Mouse (Mus musculus): ENCODE measurements around the gene Dnmt3c. TPM values are rescaled to one million over a fixed set of nuclear protein-coding genes. Genes with fewer than 3 reads are reported as not detected.
"Not testable (repeated sequence)": the region's sequence is repeated elsewhere in the genome, so short reads cannot be mapped to it uniquely, and the experiment has no call there.

The Dnmt3c gene
- not detected in 2 replicates for polyA plus RNA-seq (2016; fragmentation: Nextera tagmentation; extraction: Ambion mirVana)

DNA sequence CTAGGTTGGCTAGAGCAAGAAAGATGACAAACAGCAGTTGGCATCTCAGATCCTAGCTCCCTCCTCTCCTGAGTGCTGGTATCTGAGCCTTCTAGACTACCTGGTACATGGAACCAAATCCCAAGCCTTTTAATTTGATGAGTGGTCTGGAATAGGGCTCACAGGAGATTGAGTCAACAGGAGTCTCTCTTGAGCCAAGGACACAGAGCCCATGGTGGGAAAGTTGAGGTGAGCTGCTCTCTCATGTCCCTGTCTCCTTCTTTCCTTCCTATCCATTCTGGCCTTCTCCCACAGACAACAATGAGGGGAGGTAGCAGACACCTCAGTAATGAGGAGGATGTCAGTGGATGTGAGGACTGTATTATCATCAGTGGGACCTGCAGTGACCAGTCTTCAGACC, at the start of gene Dnmt3c:
Dnmt3c (plus strand) TSS at position 301 of the 400 bp plus-strand sequence.
- H3K27ac ChIP-seq (replicated peaks), result no peak within 1 kb of the TSS
- no peaks in the 10 kb centered on the region for H3K4me1 ChIP-seq
- no peaks in the 10 kb centered on the region for H3K27me3 ChIP-seq (replicated peaks; ENCODE audit: low read depth, poor library complexity, severe bottlenecking)
- no peak for DNase-seq (ENCODE audit: low spot score)
- no peak within 1 kb of the TSS for H3K4me3 ChIP-seq
- H3K9me3 ChIP-seq, result no peaks in the 10 kb centered on the region
- no peaks in the 10 kb centered on the region for H3K36me3 ChIP-seq (replicated peaks)

DNA sequence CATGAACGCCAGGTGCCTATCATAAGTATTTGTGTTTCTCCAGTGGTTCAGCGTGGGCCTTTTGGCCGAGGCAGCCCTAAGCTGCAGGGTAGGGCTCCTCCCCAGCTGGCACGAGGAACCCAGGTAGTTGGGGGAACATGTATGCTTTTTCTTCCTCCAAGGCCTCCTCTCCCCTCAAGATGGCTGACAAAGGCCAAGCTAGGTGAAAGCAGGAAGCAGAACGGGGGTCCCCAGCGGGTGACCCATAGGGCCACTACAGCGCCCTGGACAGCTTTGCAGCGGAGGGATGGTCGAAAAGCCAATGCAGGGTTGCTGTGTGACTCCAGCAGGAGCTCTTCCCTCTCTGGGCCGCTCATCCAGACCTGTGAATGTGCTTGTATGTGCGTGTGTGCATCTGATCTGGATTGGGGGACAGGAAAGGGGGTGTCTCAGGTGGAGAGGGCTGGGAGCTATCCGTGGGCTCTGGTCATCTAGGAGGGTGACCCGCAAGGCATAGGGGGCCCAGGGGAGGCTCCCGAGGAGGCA, 47.6 kb upstream of the Dnmt3c start:
- H3K4me1 ChIP-seq, result peaks cover 39% of the 10 kb centered on the region
- H3K36me3 ChIP-seq (replicated peaks), result no peaks in the 10 kb centered on the region
- peaks cover 23% of the 10 kb centered on the region for H3K27me3 ChIP-seq (replicated peaks; ENCODE audit: low read depth, poor library complexity, severe bottlenecking)
- no peaks in the 10 kb centered on the region for H3K9me3 ChIP-seq
- 19% methylated on average over 14 of the region's 14 CpGs for WGBS
- H3K4me3 ChIP-seq, result peak overlapping the region; percentile 91
- no peak for DNase-seq (ENCODE audit: low spot score)
- H3K27ac ChIP-seq (replicated peaks), result peak overlapping the region; percentile 93

DNA sequence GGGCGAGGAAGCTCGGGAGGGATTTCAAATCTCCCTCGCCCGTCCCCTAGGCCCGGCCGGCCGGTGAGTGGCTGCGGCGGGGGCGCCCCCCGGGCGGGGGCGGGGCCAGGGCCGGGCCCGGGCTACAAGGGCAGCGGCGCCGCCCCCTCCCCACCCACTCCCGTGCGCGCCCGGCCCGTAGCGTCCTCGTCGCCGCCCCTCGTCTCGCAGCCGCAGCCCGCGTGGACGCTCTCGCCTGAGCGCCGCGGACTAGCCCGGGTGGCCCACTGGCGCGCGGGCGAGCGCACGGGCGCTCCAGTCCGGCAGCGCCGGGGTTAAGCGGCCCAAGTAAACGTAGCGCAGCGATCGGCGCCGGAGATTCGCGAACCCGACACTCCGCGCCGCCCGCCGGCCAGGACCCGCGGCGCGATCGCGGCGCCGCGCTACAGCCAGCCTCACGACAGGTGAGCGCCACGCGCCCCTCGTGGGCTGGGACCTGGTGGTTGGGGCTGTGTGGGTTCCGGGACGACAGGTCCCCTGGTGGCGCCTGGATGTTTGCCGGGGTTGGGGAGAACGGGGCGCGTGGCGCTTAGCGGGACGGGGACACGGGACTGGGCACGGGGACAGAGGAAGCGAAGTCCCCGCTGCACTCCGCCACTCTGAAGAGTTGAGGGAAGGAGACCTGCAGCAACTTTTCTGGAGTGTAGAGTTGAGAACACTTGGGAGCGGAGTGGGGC, 47.0 kb upstream of the Dnmt3c start, which contains the start of gene Dnmt3b:
Dnmt3b (plus strand) TSS at position 153 of the 716 bp plus-strand sequence.
- peaks cover 6% of the 10 kb centered on the region; the same call in 1 of the 2 replicates for H3K36me3 ChIP-seq (replicated peaks)
- peaks cover 42% of the 10 kb centered on the region for H3K4me1 ChIP-seq
- no peaks in the 10 kb centered on the region for H3K9me3 ChIP-seq
- 1% methylated on average over 92 of the region's 93 CpGs for WGBS
- DNase-seq (ENCODE audit: low spot score), result peak; percentile 84
- peak within 1 kb of the TSS; percentile 93 for H3K27ac ChIP-seq (replicated peaks)
- peaks cover 23% of the 10 kb centered on the region for H3K27me3 ChIP-seq (replicated peaks; ENCODE audit: low read depth, poor library complexity, severe bottlenecking)
- H3K4me3 ChIP-seq, result peak within 1 kb of the TSS; percentile 91

DNA sequence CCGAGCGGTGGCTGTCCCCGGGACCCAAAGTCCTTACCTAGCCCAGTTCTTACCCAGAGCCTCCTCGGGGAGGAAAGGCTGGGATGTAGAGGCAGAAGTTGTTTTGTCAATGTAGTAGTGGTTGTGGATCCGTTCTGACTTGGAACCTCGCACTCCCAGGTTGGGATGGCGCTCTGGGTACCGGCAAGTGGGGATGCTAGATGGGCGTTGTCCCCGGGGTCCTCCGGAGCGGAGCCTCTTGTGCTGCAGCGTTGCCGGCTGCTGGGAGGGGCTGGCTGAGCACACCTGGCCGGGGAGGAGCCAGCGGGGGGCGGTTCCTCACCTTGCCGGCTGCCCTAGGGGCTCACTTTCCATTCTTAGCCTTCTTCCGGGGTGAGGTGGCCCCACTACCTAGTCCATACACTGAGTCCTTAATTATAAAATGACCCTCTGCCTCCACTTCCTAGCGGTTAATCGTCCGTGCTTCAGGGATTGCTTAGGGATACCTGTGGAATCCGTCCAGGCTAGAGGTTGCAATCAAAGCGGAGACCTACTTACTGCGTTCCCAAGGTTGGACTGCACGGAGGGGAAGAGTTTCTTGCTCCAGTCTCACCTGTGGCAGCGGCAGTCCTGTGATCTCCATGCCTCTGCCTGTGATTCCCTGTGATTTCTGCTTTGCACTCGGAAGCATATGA, 46.3 kb upstream of the Dnmt3c start:
- no peaks in the 10 kb centered on the region for H3K9me3 ChIP-seq
- DNase-seq (ENCODE audit: low spot score), result peak; percentile 66
- 2% methylated on average over 28 of the region's 28 CpGs for WGBS
- peaks cover 42% of the 10 kb centered on the region for H3K4me1 ChIP-seq
- peaks cover 9% of the 10 kb centered on the region; the same call in 1 of the 2 replicates for H3K36me3 ChIP-seq (replicated peaks)
- peak overlapping the region; percentile 91 for H3K4me3 ChIP-seq
- H3K27ac ChIP-seq (replicated peaks), result peak overlapping the region; percentile 93
- peaks cover 23% of the 10 kb centered on the region for H3K27me3 ChIP-seq (replicated peaks; ENCODE audit: low read depth, poor library complexity, severe bottlenecking)

DNA sequence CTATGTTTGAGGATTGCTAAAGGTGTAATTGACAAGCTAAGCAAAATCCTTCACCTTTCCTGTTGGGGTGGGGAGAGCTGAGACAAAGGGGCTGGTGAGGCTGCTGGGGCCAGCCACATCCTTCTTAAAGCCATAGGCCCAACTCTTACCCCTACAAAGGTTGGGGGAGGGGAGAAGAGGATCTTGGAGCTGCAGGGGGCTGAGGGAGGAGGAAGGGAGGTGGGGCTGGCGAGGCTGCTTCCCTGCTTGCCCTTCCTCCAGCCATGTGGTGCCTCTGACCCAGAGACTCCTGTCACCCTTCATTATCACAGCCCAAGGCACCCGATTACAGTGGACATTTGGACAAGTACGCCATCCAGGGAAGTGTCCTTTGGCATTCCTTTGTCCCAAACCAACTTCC, 44.8 kb upstream of the Dnmt3c start:
- Histone ChIP-seq H3K9me3 (no peaks in the 10 kb centered on the region), H3K4me1 (peaks cover 42% of the 10 kb centered on the region), H3K27me3 (replicated peaks; ENCODE audit: low read depth, poor library complexity, severe bottlenecking) (peaks cover 23% of the 10 kb centered on the region), H3K27ac (replicated peaks) (peak overlapping the region; percentile 52; the same call in 1 of the 2 replicates), H3K4me3 (no peak overlapping the region), H3K36me3 (replicated peaks) (peaks cover 9% of the 10 kb centered on the region; the same call in 1 of the 2 replicates)
- 31% methylated on average over 3 of the region's 3 CpGs for WGBS
- DNase-seq (ENCODE audit: low spot score), result no peak

DNA sequence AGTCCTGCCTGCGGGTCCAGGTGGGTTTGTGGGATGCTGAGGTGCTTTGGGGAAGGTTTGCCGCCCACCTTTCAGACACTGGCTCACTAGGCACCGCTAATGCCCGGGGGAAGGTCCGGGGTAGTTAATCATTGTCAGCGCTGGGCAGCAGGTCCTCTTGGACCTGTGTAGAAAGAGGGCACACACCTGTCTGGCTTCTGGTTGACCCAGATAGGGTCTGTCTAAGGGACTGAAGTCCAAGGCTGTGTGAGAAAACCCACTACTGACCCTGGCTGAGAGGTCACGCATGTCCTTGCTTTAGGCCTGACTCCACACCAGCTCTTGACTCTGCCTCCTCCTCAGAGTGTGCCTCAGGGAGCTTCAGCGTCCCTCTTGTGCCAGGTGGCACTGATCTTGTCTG, 38.8 kb upstream of the Dnmt3c start:
- 88% methylated on average over 8 of the region's 8 CpGs for WGBS
- not testable (repeated sequence) for H3K4me3 ChIP-seq; H3K27ac ChIP-seq (replicated peaks); H3K9me3 ChIP-seq; DNase-seq (ENCODE audit: low spot score); H3K27me3 ChIP-seq (replicated peaks; ENCODE audit: low read depth, poor library complexity, severe bottlenecking)
- Histone ChIP-seq H3K4me1 (peaks cover 18% of the 10 kb centered on the region), H3K36me3 (replicated peaks) (peaks cover 29% of the 10 kb centered on the region)

DNA sequence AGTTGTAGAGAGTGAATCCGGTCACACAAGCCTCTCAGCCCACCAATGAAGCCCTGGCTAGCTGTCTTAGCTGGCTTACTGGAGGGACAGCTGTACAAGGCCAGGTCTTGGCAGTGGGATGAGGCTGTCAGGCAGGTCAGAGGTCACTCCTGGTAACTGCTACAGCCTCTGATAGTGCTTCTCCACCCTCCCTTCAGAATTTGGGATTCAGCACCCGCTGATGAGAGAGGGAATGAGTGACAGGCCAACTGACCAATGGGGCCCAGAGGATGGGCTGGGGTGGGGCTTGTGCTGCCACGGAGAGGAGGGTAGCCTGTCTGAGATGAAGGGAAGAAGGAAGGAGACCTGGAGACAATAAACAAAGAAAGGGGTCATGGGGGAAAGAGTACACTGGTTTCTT, 35.8 kb upstream of the Dnmt3c start:
- WGBS, result 37% methylated on average over 3 of the region's 3 CpGs
- peak; percentile 50 for DNase-seq (ENCODE audit: low spot score)

DNA sequence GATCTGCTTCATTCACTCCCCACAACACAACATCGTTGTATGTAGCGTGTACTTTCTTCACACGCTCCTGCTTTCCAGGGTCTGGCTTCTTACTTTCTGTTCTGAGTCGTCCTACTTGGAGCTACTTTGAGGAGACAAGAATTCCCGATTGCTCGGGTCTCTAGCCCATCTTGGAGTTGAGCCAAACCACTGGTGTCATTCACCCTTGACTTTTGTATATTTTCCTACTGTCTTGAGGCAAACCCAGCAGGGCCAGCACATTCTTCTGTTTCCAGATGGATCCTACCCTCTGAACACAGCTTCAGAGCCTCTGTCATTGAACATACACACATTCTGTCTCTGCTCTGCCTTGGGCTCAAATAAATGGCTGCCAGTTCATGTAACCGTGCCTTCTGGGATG, 31.1 kb upstream of the Dnmt3c start:
- WGBS, result 94% methylated on average over 7 of the region's 7 CpGs
- Histone ChIP-seq H3K36me3 (replicated peaks) (peaks cover 81% of the 10 kb centered on the region), H3K9me3 (no peaks in the 10 kb centered on the region), H3K4me1 (peaks cover 6% of the 10 kb centered on the region), H3K27ac (replicated peaks) (no peak overlapping the region), H3K27me3 (replicated peaks; ENCODE audit: low read depth, poor library complexity, severe bottlenecking) (no peaks in the 10 kb centered on the region), H3K4me3 (no peak overlapping the region)
- DNase-seq (ENCODE audit: low spot score), result no peak

More for the DNA sequence above, 35.8 kb upstream of the Dnmt3c start:
- peaks cover 46% of the 10 kb centered on the region for H3K36me3 ChIP-seq (replicated peaks)
- peaks cover 8% of the 10 kb centered on the region for H3K4me1 ChIP-seq
- no peaks in the 10 kb centered on the region for H3K27me3 ChIP-seq (replicated peaks; ENCODE audit: low read depth, poor library complexity, severe bottlenecking)
- H3K9me3 ChIP-seq, result no peaks in the 10 kb centered on the region
- H3K4me3 ChIP-seq, result no peak overlapping the region
- 0 out of 2 replicates have a peak overlapping the region, but pooled peaks have one; percentile 20 for H3K27ac ChIP-seq (replicated peaks)

DNA sequence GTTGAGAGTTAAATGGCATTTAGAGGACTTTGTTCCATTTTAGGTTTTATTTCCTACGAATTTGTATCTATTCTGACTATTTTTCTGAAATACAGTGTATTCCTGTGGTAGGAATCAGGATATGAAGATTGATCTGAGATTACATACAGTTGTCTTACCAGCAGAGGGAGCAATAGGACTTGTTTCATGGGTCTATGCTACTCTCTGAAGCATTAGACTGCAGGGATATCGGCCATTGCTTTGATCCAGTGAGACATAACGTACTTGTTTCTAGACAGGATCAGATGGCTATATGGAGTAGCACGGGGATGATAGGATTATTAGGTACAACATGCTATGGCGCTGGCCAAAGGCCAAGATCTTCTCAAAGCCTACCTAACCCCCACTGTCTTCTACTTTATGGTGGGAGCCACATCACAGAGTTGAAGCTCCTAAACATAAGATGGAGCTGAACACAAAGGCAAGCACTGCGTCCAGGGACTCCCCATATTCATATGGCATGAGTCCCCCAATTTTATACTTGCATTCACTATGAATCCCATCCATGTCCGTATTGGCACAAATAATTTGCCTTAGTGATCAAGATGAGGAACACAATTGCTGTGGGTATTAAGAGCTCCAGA, 27.6 kb upstream of the Dnmt3c start:
- H3K9me3 ChIP-seq, result no peaks in the 10 kb centered on the region
- H3K4me1 ChIP-seq, result no peaks in the 10 kb centered on the region
- WGBS, result 79% methylated on average over 7 of the region's 7 CpGs
- H3K27me3 ChIP-seq (replicated peaks; ENCODE audit: low read depth, poor library complexity, severe bottlenecking), result no peaks in the 10 kb centered on the region
- peaks cover 79% of the 10 kb centered on the region for H3K36me3 ChIP-seq (replicated peaks)
- DNase-seq (ENCODE audit: low spot score), result no peak
- H3K27ac ChIP-seq (replicated peaks), result no peak overlapping the region
- no peak overlapping the region for H3K4me3 ChIP-seq

DNA sequence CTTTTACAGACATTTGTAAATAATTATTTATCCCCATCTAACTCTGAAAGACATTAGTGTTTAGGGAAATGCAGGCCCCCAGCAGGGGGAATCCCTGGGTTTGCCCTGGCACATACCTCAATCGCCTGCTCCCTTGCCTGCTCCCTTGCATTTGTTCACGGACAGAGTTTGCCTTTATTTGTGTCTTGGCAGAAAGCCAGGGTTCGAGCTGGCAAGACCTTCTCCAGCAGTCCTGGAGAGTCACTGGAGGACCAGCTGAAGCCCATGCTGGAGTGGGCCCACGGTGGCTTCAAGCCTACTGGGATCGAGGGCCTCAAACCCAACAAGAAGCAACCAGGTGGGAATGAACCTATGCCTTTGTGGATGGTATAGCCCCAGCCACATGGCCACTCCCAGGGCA, 26.3 kb upstream of the Dnmt3c start:
- Histone ChIP-seq H3K27me3 (replicated peaks; ENCODE audit: low read depth, poor library complexity, severe bottlenecking) (no peaks in the 10 kb centered on the region), H3K4me1 (no peaks in the 10 kb centered on the region), H3K4me3 (no peak overlapping the region), H3K9me3 (no peaks in the 10 kb centered on the region), H3K36me3 (replicated peaks) (peaks cover 76% of the 10 kb centered on the region), H3K27ac (replicated peaks) (no peak overlapping the region)
- WGBS, result 89% methylated on average over 5 of the region's 5 CpGs
- no peak for DNase-seq (ENCODE audit: low spot score)

DNA sequence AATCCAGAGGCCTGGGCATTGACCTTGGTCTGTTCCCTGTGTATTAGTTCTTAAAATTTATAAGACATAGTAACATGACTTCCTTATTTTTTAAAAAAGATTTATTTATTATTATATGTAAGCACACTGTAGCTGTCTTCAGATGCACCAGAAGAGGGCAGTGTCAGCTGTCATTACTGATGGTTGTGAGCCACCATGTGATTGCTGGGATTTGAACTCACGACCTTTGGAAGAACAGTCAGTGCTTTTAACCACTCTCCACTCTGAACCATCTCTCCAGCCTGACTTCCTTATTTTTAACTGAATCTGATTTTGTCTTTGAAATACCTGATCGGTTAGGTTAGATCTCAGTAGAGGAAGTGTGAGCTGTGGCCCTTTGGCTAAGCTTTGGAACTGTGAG, 23.8 kb upstream of the Dnmt3c start:
- H3K27ac ChIP-seq (replicated peaks), result no peak overlapping the region
- no peaks in the 10 kb centered on the region for H3K4me1 ChIP-seq
- DNase-seq (ENCODE audit: low spot score), result no peak
- no peaks in the 10 kb centered on the region for H3K27me3 ChIP-seq (replicated peaks; ENCODE audit: low read depth, poor library complexity, severe bottlenecking)
- no peaks in the 10 kb centered on the region for H3K9me3 ChIP-seq
- no peak overlapping the region for H3K4me3 ChIP-seq
- peaks cover 80% of the 10 kb centered on the region for H3K36me3 ChIP-seq (replicated peaks)
- 86% methylated on average over 2 of the region's 2 CpGs for WGBS

DNA sequence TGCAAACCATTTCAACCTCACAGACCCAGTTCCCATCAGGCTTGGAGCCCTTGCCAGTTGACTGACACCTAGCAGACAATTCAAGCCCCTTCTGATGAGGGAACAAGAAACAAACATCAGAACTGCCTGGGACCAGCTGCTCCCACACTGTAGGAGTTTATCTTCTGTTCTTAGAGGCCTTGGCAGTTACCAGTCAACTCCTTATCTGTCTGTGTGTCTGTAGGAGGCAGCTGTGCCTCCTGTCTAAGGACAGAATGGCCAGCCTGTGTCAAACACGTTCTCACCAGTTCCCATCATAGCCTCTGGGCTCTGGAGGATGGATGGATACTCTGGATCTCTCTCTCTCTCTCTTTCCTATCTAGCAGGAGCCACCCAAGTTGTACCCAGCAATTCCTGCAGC, 21.1 kb upstream of the Dnmt3c start:
- not testable (repeated sequence) for H3K27me3 ChIP-seq (replicated peaks; ENCODE audit: low read depth, poor library complexity, severe bottlenecking); DNase-seq (ENCODE audit: low spot score); H3K4me3 ChIP-seq; H3K4me1 ChIP-seq; H3K9me3 ChIP-seq; H3K27ac ChIP-seq (replicated peaks)
- peaks cover 79% of the 10 kb centered on the region for H3K36me3 ChIP-seq (replicated peaks)
- 74% methylated on average over 1 of the region's 1 CpGs for WGBS

Data from embryonic facial prominence, embryonic 10.5 days (tissue).